Mouse (Mus musculus): ENCODE data around the gene Wfdc6b. TPM values are rescaled to one million over a fixed set of nuclear protein-coding genes. Genes with fewer than 3 reads are reported as not detected.
"Not testable (repeated sequence)": the region's sequence is repeated elsewhere in the genome, so short reads cannot be mapped to it uniquely, and the experiment has no call there.

The Wfdc6b gene
- polyA plus RNA-seq (2014; fragmentation: Nextera tagmentation; extraction: Ambion mirVana), result not detected in 2 replicates

GRCm38 (mm10) chr2:164613471-164613870 is at the start of gene Wfdc6b, which contains the start of gene Wfdc8:
TSS of gene Wfdc6b (plus strand) at chr2:164613522.
TSS of gene Wfdc8 (minus strand) at chr2:164613626.
- H3K36me3 ChIP-seq (ENCODE audit: control insufficient read depth, insufficient read depth, low read length); DNase-seq (ENCODE audit: low spot score); H3K9ac ChIP-seq (ENCODE audit: low read depth, low read length); H3K9me3 ChIP-seq (ENCODE audit: control insufficient read depth, low read length); H3K27ac ChIP-seq (replicated peaks; ENCODE audit: low read depth, low read length); ATAC-seq (ENCODE audit: low read depth); H3K4me2 ChIP-seq (ENCODE audit: low read depth, low read length); H3K4me3 ChIP-seq (ENCODE audit: low read depth, low read length); H3K27me3 ChIP-seq (replicated peaks; ENCODE audit: control insufficient read depth, insufficient read depth, low read length); H3K4me1 ChIP-seq (ENCODE audit: control insufficient read depth, insufficient read depth, low read length): not testable (repeated sequence)
- 46% methylated on average over 8 of the region's 8 CpGs for WGBS

GRCm38 (mm10) chr2:164564346-164564745 is 49.0 kb upstream of the Wfdc6b start:
- 56% methylated on average over 5 of the region's 5 CpGs for WGBS
- no peaks in the 10 kb centered on the region for H3K9me3 ChIP-seq (ENCODE audit: control insufficient read depth, low read length)
- peak overlapping the region; percentile 69 for H3K9ac ChIP-seq (ENCODE audit: low read depth, low read length)
- no peak for ATAC-seq (ENCODE audit: low read depth)
- H3K27ac ChIP-seq (replicated peaks; ENCODE audit: low read depth, low read length), result no peak overlapping the region
- no peaks in the 10 kb centered on the region for H3K27me3 ChIP-seq (replicated peaks; ENCODE audit: control insufficient read depth, insufficient read depth, low read length)
- peak overlapping the region; percentile 97 for H3K4me2 ChIP-seq (ENCODE audit: low read depth, low read length)
- no peak overlapping the region for H3K4me3 ChIP-seq (ENCODE audit: low read depth, low read length)
- 0 out of 2 replicates have a peak, but pooled peaks cover 5% of the 10 kb centered on the region for H3K4me1 ChIP-seq (ENCODE audit: control insufficient read depth, insufficient read depth, low read length)
- no peaks in the 10 kb centered on the region for H3K36me3 ChIP-seq (ENCODE audit: control insufficient read depth, insufficient read depth, low read length)
- DNase-seq (ENCODE audit: low spot score), result no peak

DNA sequence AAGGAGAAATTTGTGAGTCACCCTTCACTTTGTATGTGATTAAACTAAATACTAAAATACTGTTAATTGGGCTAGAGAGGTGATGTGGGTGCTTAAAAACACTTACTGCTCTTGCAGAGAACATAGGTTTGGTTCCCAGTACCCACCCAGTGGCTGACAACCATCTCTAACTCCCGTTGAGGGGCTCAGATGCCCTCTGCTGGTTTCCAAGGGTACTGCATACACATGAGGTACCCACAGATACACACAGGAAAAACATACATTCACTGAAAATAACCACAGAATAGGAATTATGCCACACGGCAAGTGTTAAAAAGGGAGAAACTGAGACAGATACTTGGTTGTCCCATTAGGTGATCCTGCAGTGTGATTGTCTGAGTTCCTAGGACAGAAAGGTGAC is 46.3 kb upstream of the Wfdc6b start:
- Histone ChIP-seq H3K4me3 (ENCODE audit: low read depth, low read length) (no peak overlapping the region), H3K27me3 (replicated peaks; ENCODE audit: control insufficient read depth, insufficient read depth, low read length) (no peaks in the 10 kb centered on the region), H3K27ac (replicated peaks; ENCODE audit: low read depth, low read length) (no peak overlapping the region), H3K4me1 (ENCODE audit: control insufficient read depth, insufficient read depth, low read length) (0 out of 2 replicates have a peak, but pooled peaks cover 5% of the 10 kb centered on the region), H3K9me3 (ENCODE audit: control insufficient read depth, low read length) (no peaks in the 10 kb centered on the region), H3K36me3 (ENCODE audit: control insufficient read depth, insufficient read depth, low read length) (no peaks in the 10 kb centered on the region), H3K9ac (ENCODE audit: low read depth, low read length) (no peak overlapping the region), H3K4me2 (ENCODE audit: low read depth, low read length) (no peak overlapping the region)
- WGBS, result 84% methylated on average over 2 of the region's 2 CpGs
- no peak for DNase-seq (ENCODE audit: low spot score)
- no peak for ATAC-seq (ENCODE audit: low read depth)

DNA sequence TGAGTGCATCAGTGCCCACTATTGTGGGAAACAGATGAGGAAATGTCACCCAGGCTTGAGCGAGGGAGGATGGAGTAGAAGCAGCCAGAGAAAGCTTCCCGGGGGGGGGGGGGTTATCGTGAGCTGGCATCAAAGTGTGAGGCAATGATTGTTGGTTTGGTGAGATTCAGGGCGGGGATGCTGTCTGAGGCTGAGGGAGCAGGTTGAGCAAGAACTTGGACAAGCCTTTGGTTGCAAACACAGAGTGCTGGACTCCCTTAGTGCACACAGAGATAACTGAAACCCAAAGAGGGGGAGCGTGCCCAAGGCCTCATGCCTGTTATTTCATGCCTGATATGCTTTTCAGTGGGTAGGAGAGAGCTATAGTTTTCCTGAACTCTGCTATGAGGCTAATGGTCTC is 45.9 kb upstream of the Wfdc6b start:
- no peak for ATAC-seq (ENCODE audit: low read depth)
- Histone ChIP-seq H3K4me2 (ENCODE audit: low read depth, low read length) (no peak overlapping the region), H3K4me1 (ENCODE audit: control insufficient read depth, insufficient read depth, low read length) (0 out of 2 replicates have a peak, but pooled peaks cover 4% of the 10 kb centered on the region), H3K9me3 (ENCODE audit: control insufficient read depth, low read length) (no peaks in the 10 kb centered on the region), H3K36me3 (ENCODE audit: control insufficient read depth, insufficient read depth, low read length) (no peaks in the 10 kb centered on the region), H3K27me3 (replicated peaks; ENCODE audit: control insufficient read depth, insufficient read depth, low read length) (no peaks in the 10 kb centered on the region), H3K4me3 (ENCODE audit: low read depth, low read length) (no peak overlapping the region), H3K9ac (ENCODE audit: low read depth, low read length) (no peak overlapping the region), H3K27ac (replicated peaks; ENCODE audit: low read depth, low read length) (no peak overlapping the region)
- 90% methylated on average over 5 of the region's 5 CpGs for WGBS
- DNase-seq (ENCODE audit: low spot score), result no peak

- H3K4me3 ChIP-seq (ENCODE audit: low read depth, low read length); DNase-seq (ENCODE audit: low spot score); H3K9me3 ChIP-seq (ENCODE audit: control insufficient read depth, low read length); H3K4me1 ChIP-seq (ENCODE audit: control insufficient read depth, insufficient read depth, low read length); ATAC-seq (ENCODE audit: low read depth); H3K4me2 ChIP-seq (ENCODE audit: low read depth, low read length); H3K9ac ChIP-seq (ENCODE audit: low read depth, low read length); H3K36me3 ChIP-seq (ENCODE audit: control insufficient read depth, insufficient read depth, low read length); H3K27me3 ChIP-seq (replicated peaks; ENCODE audit: control insufficient read depth, insufficient read depth, low read length); H3K27ac ChIP-seq (replicated peaks; ENCODE audit: low read depth, low read length): not testable (repeated sequence)
- WGBS, result 83% methylated on average over 6 of the region's 6 CpGs
Measured at GRCm38 (mm10) chr2:164573359-164573758, 40.0 kb upstream of the Wfdc6b start, which contains the start of gene Spint3. TSS of gene Spint3 (minus strand) at chr2:164573459.

DNA sequence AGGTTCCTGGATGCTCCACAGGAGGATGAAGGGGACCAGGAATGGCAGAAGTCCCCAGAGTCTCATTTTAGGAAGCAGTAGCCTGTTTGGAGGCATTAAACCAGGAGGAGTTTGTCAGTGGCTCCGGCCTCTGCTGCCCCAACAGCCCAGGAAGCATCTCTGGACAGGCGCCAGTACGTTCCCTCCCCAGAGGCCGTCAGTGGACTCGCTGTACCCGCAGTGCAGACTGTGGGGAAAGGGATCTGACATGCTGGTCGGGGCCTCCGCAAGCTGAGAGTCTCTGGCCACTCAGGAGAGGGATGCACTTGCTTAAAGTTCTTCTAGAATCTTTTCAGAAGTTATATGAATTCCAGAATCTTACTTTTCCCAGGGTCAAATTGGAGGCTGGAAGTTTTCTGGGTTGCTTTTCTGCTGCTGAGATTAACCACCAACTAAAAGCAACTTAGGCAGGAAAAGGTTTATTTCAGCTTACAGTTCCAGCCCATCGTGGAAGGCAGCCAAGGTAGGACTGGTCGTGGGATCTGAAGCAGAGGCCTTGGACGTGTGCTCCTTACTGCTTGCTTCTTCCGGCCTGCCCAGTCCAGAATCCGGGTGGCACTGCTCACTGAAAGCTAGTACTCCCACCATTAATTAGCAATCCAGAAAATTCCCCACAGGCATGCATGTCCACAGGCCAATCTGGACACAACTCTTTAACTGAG is 28.1 kb upstream of the Wfdc6b start, which contains the start of gene Wfdc6a:
Wfdc6a (minus strand) TSS at position 423 of the 701 bp plus-strand sequence.
- H3K4me1 ChIP-seq (ENCODE audit: control insufficient read depth, insufficient read depth, low read length); H3K4me3 ChIP-seq (ENCODE audit: low read depth, low read length); H3K27me3 ChIP-seq (replicated peaks; ENCODE audit: control insufficient read depth, insufficient read depth, low read length); H3K36me3 ChIP-seq (ENCODE audit: control insufficient read depth, insufficient read depth, low read length); H3K27ac ChIP-seq (replicated peaks; ENCODE audit: low read depth, low read length); H3K4me2 ChIP-seq (ENCODE audit: low read depth, low read length); H3K9me3 ChIP-seq (ENCODE audit: control insufficient read depth, low read length); H3K9ac ChIP-seq (ENCODE audit: low read depth, low read length); ATAC-seq (ENCODE audit: low read depth): not testable (repeated sequence)
- WGBS, result 51% methylated on average over 13 of the region's 13 CpGs
- DNase-seq (ENCODE audit: low spot score), result peak; percentile 53

DNA sequence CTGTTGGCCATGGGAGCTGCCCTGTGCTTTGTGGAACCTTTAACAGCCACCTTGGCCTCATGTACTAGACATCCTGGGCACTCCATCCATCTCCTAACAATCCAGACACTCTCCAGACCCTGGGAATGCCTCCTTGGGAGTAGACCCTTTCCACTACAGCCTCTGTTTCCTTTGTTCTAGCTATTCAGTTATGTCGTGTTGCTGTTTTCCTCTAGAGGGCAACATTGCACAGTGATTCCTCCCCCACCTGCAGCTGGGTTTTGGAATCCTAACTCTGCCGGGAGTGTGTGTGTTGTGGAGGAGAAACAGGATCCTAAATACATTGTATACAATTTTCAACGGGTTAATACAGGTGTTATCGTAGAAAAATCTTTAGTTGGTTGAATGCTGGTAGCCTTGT is 21.3 kb upstream of the Wfdc6b start:
- no peaks in the 10 kb centered on the region for H3K9me3 ChIP-seq (ENCODE audit: control insufficient read depth, low read length)
- no peak overlapping the region for H3K4me2 ChIP-seq (ENCODE audit: low read depth, low read length)
- H3K4me1 ChIP-seq (ENCODE audit: control insufficient read depth, insufficient read depth, low read length), result no peaks in the 10 kb centered on the region
- peak; percentile 44; the same call in 1 of the 2 replicates for ATAC-seq (ENCODE audit: low read depth)
- H3K27ac ChIP-seq (replicated peaks; ENCODE audit: low read depth, low read length), result no peak overlapping the region
- 4% methylated on average over 4 of the region's 4 CpGs for WGBS
- H3K4me3 ChIP-seq (ENCODE audit: low read depth, low read length), result no peak overlapping the region
- no peaks in the 10 kb centered on the region for H3K36me3 ChIP-seq (ENCODE audit: control insufficient read depth, insufficient read depth, low read length)
- no peak overlapping the region for H3K9ac ChIP-seq (ENCODE audit: low read depth, low read length)
- H3K27me3 ChIP-seq (replicated peaks; ENCODE audit: control insufficient read depth, insufficient read depth, low read length), result no peaks in the 10 kb centered on the region
- DNase-seq (ENCODE audit: low spot score), result peak; percentile 69

- no peak for ATAC-seq (ENCODE audit: low read depth)
Measured at GRCm38 (mm10) chr2:164593494-164593893, 19.8 kb upstream of the Wfdc6b start, which contains the start of gene Eppin. TSS of gene Eppin (minus strand) at chr2:164593594.

GRCm38 (mm10) chr2:164600179-164600578 is 13.1 kb upstream of the Wfdc6b start:
- Histone ChIP-seq H3K27ac (replicated peaks; ENCODE audit: low read depth, low read length) (no peak overlapping the region), H3K9me3 (ENCODE audit: control insufficient read depth, low read length) (peaks cover 3% of the 10 kb centered on the region; the same call in 1 of the 2 replicates), H3K27me3 (replicated peaks; ENCODE audit: control insufficient read depth, insufficient read depth, low read length) (no peaks in the 10 kb centered on the region), H3K4me1 (ENCODE audit: control insufficient read depth, insufficient read depth, low read length) (no peaks in the 10 kb centered on the region), H3K4me3 (ENCODE audit: low read depth, low read length) (no peak overlapping the region), H3K4me2 (ENCODE audit: low read depth, low read length) (no peak overlapping the region), H3K9ac (ENCODE audit: low read depth, low read length) (no peak overlapping the region), H3K36me3 (ENCODE audit: control insufficient read depth, insufficient read depth, low read length) (no peaks in the 10 kb centered on the region)
- DNase-seq (ENCODE audit: low spot score), result no peak
- no peak for ATAC-seq (ENCODE audit: low read depth)
- WGBS, result 67% methylated on average over 3 of the region's 3 CpGs

More at GRCm38 (mm10) chr2:164593494-164593893, 19.8 kb upstream of the Wfdc6b start, which contains the start of gene Eppin:
- Histone ChIP-seq H3K27ac (replicated peaks; ENCODE audit: low read depth, low read length) (no peak within 1 kb of the TSS), H3K9ac (ENCODE audit: low read depth, low read length) (no peak within 1 kb of the TSS), H3K4me3 (ENCODE audit: low read depth, low read length) (no peak within 1 kb of the TSS), H3K27me3 (replicated peaks; ENCODE audit: control insufficient read depth, insufficient read depth, low read length) (no peaks in the 10 kb centered on the region), H3K9me3 (ENCODE audit: control insufficient read depth, low read length) (no peaks in the 10 kb centered on the region), H3K36me3 (ENCODE audit: control insufficient read depth, insufficient read depth, low read length) (no peaks in the 10 kb centered on the region), H3K4me1 (ENCODE audit: control insufficient read depth, insufficient read depth, low read length) (no peaks in the 10 kb centered on the region), H3K4me2 (ENCODE audit: low read depth, low read length) (no peak within 1 kb of the TSS)
- DNase-seq (ENCODE audit: low spot score), result no peak
- 77% methylated on average over 4 of the region's 4 CpGs for WGBS
